Mouse (Mus musculus): ENCODE results near the gene Tyw3. TPM values are rescaled to one million over a fixed set of nuclear protein-coding genes. Genes with fewer than 3 reads are reported as not detected.

Tyw3 gene
- polyA plus RNA-seq, 1 experiment from 2014 or later: 11.5 TPM

Other genes starting within 250 kb of the Tyw3 start
- 15.8 and 18.3 TPM in 2 replicates for gene Cryz, start 393 bp downstream of the Tyw3 start, polyA plus RNA-seq (2015; fragmentation: Nextera tagmentation; extraction: Ambion mirVana)
- 0.10 and 0.14 TPM in 2 replicates for gene Erich3, start 66.8 kb upstream of the Tyw3 start, polyA plus RNA-seq (2015; fragmentation: Nextera tagmentation; extraction: Ambion mirVana)

All from stomach, embryonic 15.5 days (tissue).